In the genomic region with DNA sequence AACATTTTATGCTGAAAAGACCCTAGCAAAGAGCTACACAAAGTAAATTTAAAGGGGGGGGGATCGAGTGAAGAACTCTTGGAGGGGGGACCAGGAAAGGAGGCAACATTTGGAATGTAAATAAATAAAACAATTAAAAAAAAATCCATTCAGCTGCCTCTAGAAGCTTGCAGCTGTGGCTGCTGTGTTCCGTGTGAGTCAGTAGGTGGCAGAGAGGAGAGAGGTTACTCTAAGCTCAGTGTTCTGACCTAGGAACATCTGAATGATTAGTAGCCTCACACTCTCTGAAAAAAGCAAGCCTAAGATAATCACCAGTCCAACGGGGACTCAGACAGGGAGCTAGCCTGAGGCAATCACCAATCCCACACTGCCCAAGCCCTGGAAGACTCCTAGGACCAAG, we compare ENCODE assay signal across 13 mouse cellular contexts.
A peak's percentile ranks its signal among the peaks of the same experiment; 100 is the strongest.
DNase-seq lines count a peak whose midpoint lies in the region; TF ChIP-seq lines count a peak whose summit lies in the region.
"Had no signal": no experiment of that assay in that cellular context is flagged by ENCODE, and none has a peak within 500 bp of the region (broad histone marks: within the 10 kb centered on the region; RNA-seq: fewer than 3 reads in every experiment).

No protein-coding gene starts in this region.

- no peak for DNase-seq in gastrocnemius, adult 2 months
- DNase-seq in gastrocnemius, postnatal 14 days, result no peak
- DNase-seq in left cerebral cortex, adult 2 months (ENCODE audit: extremely low spot score in 1 of 2, low spot score in 2 of 2), result no peak
- no peak for DNase-seq in left cerebral cortex, adult 8-10 months (ENCODE audit: low spot score in 2 of 2)
- DNase-seq in embryo, embryonic 10.5 days (ENCODE audit: low spot score), result peak; percentile 26
- DNase-seq in layer of hippocampus, adult 11-12 months (ENCODE audit: low spot score), result no peak
- DNase-seq in adrenal gland, adult 2 months, result no peak
- DNase-seq: cerebellum, adult 9-11 months; gastrocnemius, postnatal 36 days had no signal

- no peak overlapping the region for H3K27ac ChIP-seq in gastrocnemius, adult 2 months
- no peak overlapping the region for H3K27ac ChIP-seq in left cerebral cortex, adult 2 months
- H3K27ac ChIP-seq: hindbrain, embryonic 12.5 days; neural tube, embryonic 12.5 days had no signal

- peaks cover 10% of the 10 kb centered on the region for H3K9me3 ChIP-seq in E14TG2a.4 (ENCODE audit: low read length)
- H3K9me3 ChIP-seq: hindbrain, embryonic 12.5 days; neural tube, embryonic 12.5 days had no signal

- no peaks in the 10 kb centered on the region for H3K4me1 ChIP-seq in E14TG2a.4 (replicated peaks; ENCODE audit: low read depth, low read length)
- H3K4me1 ChIP-seq: hindbrain, embryonic 12.5 days; megakaryocyte, embryonic 14.5 days; neural tube, embryonic 12.5 days had no signal

- intact Hi-C loops in gastrocnemius, adult 2 months (cut with DNase I), result loop anchor here (1.0 to 10.0 kb wide), 2 partner anchors 126 to 260 kb away; no protein-coding TSS in a partner anchor
- intact Hi-C loops in gastrocnemius, postnatal 14 days (cut with DNase I; ENCODE audit: low total_unique reads), result loop anchor here (5.0 kb wide), 1 partner anchor 127 kb away; no protein-coding TSS in a partner anchor
- intact Hi-C loops in left cerebral cortex, adult 2 months (cut with DNase I), result loop anchor here (2.0 to 5.0 kb wide), 3 partner anchors 67 to 126 kb away; a partner anchor contains a TSS

- H3K27me3 ChIP-seq in E14TG2a.4 (ENCODE audit: insufficient read depth, low read length), result no peaks in the 10 kb centered on the region
- H3K27me3 ChIP-seq: hindbrain, embryonic 12.5 days; neural tube, embryonic 12.5 days had no signal

- no peaks in the 10 kb centered on the region for H3K36me3 ChIP-seq in E14TG2a.4 (ENCODE audit: insufficient read depth, low read length)
- H3K36me3 ChIP-seq: hindbrain, embryonic 12.5 days; neural tube, embryonic 12.5 days had no signal

- no peak overlapping the region for H3K4me3 ChIP-seq in gastrocnemius, adult 2 months
- H3K4me3 ChIP-seq in left cerebral cortex, adult 2 months, result no peak overlapping the region
- H3K4me3 ChIP-seq in E14TG2a.4 (replicated peaks; ENCODE audit: low read length), result no peak overlapping the region
- H3K4me3 ChIP-seq: hindbrain, embryonic 12.5 days; megakaryocyte, embryonic 14.5 days; neural tube, embryonic 12.5 days had no signal

- TF ChIP-seq CTCF in gastrocnemius, adult 2 months (IDR thresholded peaks at IDR 0.05), result peak; percentile 53
- TF ChIP-seq CTCF in left cerebral cortex, adult 2 months (IDR thresholded peaks at IDR 0.05), result peak; percentile 56
- 0 out of 2 replicates have a peak, but pooled peaks have one; percentile 18 for TF ChIP-seq CTCF in E14TG2a.4 (conservative IDR thresholded peaks at IDR 0.05; ENCODE audit: low read length)
